Mouse (Mus musculus): ENCODE results near the gene Lsamp.
"Not testable (repeated sequence)": the region's sequence is repeated elsewhere in the genome, so short reads cannot be mapped to it uniquely, and the experiment has no call there.

Lsamp gene

DNA sequence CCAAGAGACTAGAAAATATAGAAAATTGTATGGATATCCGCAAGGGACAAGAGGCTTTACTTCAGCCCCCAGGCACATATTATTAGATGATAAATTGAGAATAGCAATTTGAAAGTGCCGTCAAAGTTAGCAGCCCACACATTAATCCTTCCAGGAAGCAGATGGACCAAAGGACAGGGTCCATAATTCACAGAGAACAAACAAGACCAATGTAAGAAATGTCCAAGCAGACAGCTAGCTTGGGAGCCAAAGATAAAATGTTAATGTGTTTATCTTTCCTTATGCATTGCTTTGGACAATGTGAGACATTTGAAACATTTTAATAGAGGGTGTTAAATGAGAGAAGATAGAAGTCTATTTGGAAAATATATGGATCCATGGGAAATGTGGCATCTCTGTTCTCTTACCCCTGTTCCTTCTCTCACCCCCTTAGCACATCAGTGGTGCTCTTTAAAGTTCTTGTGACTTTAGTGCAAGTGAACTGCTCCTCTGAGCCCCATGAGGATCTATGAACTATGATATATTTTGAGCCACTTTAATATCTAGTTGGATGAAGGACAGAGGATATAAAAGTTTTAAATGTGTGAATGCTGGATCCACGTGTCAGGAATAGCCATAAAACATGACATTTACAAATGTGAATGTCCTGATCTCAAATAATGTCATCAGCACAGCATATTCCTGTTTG lies 1952.9 kb downstream of the Lsamp start:
- no peak for DNase-seq (ENCODE audit: low spot score)

DNA sequence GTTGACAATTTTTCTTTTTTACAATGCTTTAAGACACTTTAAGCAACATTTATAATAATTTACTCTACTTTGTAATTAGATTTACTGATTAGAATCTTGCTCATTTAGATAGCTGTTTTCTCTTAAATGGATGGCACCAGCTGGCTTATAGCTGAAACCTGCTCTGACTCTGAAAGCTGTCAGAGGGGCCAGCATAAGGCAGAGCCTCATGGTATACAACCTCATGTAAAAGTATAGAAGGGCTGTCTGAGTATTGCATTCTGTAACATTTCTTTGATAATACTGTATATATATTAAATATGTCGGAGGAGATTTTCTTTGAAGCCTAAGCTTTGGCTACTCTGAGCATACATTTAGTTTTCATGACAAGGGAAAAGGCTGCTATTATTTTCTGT lies 1953.4 kb downstream of the Lsamp start:
- DNase-seq (ENCODE audit: low spot score): no peak

DNA sequence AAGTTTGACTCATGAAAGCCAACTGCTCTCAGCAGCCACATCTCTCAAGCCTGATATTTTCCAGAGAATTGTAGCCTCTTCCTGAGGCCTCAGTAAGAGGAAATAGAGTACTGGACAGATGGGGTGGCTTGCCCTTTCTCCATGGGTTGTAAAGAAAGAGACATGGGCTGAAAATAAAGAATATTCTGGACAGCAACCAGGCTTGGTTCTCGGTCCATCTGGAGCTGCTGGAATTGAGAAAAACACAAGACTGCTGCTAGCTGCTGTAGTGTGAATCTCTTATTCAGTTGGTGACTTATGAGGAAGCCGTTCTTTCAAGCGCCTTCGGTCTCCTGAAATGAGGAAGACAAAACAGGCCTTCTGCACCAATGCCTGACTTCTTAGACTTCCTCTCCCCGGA lies 1954.1 kb downstream of the Lsamp start:
- DNase-seq (ENCODE audit: low spot score): no peak

DNA sequence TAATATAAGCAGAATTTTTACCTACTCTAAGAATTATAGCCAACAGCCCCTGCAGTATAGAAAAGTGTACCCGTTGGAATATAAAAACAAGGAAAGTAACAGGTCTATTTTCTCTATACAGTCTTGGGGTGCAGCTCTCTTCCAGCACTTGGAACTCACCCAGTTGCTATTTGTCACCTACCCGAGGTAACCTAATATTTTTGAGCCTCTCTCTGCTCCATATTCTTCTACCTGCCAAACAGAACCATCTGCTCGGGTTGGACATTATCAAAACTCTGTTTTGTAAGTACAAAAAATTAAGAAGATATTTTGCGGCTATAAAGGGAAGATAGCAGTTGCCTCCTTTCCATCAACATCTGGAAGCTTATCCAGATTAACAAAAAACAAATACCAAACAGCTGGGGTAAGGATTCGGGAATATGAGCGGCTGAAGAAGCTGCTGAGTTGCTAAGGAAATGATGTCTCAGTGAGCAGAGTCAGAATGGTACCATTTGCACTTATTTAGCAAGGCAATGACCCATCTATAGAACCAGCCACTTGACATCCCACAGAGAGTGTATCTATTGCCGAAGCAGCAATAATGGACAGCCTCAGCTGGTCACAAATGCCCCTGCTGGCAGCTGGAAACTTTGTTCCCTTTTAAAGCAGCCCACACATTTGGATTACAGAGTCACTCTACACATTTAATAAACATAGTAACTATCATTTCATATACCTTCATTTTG lies 1957.6 kb downstream of the Lsamp start:
- no peak for DNase-seq (ENCODE audit: low spot score)

DNA sequence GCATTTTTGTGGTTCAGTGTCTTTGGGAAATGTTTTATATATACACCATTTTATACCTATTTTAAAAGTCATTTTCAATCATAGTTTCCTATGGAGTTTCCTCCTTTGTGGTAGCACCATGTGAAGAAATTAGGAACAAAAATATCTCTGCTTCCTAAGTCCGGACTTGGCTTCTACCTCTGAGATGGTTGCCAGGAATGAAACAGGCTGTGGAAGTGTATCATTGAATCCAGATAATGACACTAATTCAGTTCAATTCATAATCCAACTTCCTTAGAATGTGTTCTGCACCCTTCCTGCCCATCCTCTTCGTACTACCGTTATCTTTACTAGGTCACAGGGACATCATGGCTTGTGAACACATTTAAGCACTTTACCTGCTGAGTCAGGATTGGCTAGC lies 1973.7 kb downstream of the Lsamp start:
- DNase-seq (ENCODE audit: low spot score): no peak

DNA sequence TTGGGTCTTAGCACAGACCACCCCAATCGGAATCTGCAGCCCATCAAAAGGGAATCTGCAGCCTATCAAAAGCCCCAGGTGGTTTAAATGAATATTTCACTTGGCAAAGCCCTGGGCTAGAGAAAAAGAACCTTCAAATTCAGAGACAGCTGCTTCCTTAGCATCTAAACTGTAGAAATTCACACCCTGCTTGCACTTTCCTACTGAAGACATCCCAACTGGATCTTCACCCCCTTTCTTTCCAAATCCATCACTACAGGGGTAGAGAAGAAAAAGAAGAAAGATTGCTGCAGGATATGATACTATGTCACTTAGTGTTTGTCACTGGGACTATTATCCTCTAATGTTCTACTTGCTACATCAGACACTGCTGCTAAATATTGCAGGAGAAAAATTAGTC lies 1981.5 kb downstream of the Lsamp start:
- DNase-seq (ENCODE audit: low spot score): no peak

DNA sequence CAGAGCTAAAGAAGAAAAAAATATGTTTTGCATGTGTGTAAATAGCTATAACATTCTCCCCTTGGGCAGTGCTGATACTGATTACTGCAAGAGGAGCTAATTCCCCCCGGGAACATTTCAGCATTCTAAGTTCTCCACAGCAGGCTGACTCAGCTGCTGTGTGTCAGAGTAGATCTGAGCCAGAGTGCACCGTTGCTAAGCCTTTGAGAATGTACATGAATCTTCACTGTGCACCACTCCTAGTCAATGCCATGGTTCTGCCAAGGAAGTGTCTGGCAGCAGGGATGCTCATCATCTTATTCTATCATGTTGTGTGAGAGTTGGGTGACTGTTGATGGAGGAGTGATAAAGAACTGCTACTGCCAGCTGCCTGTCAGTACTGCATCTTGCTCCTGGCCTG lies 1985.1 kb downstream of the Lsamp start:
- DNase-seq (ENCODE audit: low spot score): no peak

DNA sequence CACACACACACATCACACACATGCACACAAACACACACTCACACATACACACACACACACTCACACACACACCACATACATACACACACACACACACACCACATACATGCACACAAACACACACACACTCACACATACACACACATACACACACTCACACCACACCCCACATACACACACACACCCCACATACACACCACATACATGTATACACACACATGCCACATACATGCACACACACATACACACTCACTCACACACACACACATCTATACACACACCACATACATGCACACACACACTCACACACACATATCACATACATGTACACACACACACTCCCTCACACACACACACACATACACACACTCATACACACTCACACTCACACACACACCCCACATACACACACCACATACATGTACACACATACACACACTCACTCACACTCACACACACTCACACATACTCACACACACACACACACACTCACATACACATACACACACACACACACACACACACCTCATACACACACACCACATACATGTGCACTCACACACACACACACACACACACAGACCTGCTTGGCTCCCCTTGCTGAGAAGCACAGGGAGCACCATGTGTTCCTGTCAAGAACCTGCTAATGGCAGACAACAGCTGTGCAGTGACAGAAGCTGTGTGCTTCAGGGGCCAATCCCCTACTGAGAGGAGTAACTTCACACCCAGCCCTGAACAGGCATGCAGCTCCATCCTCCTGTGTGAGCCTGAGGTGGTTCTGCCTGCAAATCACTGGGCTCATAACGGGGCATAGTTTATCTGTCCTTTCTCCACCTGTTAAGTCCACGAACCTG lies 1990.9 kb downstream of the Lsamp start:
- DNase-seq (ENCODE audit: low spot score): no peak

DNA sequence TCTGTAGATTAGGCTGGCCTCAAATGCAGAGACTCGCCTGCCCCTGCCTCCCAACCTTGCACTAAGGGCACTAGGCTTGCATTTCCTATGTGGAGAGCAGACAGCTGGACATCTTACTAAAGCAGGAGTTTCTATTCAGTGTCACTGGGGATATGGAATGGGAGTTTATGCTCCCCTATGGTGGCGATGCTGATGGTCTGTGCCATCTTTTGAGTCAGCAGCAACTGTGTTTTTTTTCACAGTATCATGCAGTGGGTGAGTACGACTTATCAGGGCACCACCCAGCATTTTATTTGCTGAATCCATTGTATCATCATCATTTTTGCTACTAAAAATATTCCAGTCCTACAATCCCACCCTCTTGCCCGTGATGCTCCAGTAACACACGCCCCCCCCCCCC lies 1992.7 kb downstream of the Lsamp start:
- no peak for DNase-seq (ENCODE audit: low spot score)

DNA sequence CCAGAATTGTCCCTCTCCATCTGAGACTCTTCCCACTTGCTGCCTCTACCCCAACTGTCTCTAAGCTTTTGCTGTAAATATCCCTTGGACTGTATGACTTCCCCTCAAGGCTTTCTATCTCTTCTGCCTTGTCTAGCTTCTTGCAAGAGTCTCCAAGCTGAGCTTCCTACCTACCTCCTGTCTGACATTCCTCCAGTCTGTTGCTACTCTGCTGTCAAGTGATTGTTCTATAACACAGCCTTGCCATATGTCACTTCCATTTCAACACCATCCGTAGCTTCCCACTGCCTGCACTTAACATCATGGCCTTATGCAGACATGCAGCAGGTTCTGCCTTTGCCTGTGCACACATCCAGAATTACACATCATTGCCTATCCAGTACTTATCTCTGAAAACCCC lies 2012.8 kb downstream of the Lsamp start:
- DNase-seq (ENCODE audit: low spot score): no peak

DNA sequence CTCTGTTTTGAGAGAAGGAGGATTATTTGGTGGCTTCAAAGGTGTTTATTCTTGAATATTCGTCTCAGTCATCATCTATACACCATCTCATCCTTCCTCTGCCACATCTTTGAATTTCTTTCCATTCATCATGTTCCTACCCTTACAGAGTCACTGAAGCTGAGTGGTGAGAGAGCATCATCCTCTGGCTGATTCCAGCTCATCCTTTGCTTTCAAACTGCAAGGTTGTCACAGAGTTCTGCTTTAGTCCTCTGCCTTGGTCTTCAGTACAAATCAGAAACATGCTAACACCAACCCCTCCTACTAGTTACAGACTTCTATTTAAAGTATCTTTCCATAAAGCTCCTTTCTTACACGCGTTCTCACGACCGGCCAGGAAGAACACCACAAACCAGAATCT lies 2018.8 kb downstream of the Lsamp start:
- no peak for DNase-seq (ENCODE audit: low spot score)

DNA sequence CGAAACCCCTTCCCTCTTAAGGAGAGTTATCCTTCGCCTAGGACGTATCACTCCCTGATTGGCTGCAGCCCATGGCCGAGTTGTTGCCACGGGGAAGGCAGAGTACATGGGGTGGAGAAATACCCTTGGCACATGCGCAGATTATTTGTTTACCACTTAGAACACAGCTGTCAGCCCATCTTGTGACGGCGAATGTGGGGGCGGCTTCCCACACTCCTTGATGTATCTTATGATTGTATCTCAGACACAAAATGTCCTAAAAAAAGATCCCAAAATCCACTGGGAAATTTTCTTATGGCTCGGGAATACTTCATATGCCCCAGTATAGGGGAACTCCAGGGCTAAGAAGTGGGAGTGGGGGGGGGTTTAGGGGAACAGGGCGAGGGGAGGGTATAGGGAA lies 2019.3 kb downstream of the Lsamp start:
- not testable (repeated sequence) for DNase-seq (ENCODE audit: low spot score)

DNA sequence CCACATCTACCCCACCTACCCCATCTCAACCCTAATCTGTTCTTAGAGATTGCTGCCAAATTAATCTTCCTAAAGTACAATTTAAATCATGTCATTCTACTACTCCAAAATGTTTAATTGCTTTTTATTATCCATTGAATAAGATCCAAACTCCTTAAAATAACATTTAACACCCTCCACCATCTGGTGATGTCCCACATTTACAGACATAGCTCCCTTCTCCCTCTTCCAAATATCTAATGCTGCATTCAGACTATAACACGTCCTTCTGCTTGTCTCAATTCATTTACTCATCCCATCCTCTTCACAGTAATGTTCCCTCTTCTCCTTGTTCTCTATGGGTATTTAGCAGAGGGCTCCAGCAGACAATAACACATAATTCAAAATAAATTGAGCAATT lies 2020.0 kb downstream of the Lsamp start:
- DNase-seq (ENCODE audit: low spot score): no peak

DNA sequence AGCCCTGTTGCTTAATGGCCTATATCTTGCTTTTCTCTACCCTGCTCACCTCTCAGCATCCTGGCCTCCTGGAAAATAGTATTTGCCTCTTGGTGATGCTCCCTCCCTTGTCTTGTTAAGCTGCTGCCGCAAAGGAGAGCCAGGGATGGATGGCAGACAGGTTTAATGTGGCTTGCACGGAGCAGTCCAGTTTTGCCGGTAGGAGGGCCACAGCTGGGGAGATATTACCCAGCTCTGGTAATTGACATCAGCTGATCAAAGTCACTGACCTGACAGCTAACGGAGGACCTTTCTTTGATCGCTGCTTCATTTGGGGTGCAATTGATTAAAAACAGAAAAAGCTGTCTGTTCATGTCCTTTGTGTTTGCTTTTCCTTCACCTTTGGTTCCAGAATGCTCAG lies 2030.8 kb downstream of the Lsamp start:
- DNase-seq (ENCODE audit: low spot score): no peak

DNA sequence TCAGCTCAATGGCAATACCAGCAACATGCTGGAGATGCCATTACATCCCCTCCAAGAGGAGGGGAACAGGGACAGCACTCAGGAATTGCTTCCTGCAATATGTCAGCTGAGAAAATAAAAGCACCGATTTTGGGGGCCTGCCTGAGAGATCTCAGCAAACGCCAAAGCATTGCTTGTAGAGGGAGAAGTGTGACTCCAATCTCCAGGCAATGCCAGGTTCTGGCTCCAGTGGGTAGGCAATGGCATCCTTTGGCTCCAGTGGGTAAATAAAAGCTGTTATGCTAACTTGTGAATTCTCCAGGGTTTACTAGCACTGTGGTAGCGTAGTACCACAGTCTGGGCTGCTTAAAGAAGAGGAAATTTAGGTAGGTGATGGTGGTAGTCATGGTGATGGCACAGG lies 2031.3 kb downstream of the Lsamp start:
- DNase-seq (ENCODE audit: low spot score): no peak

DNA sequence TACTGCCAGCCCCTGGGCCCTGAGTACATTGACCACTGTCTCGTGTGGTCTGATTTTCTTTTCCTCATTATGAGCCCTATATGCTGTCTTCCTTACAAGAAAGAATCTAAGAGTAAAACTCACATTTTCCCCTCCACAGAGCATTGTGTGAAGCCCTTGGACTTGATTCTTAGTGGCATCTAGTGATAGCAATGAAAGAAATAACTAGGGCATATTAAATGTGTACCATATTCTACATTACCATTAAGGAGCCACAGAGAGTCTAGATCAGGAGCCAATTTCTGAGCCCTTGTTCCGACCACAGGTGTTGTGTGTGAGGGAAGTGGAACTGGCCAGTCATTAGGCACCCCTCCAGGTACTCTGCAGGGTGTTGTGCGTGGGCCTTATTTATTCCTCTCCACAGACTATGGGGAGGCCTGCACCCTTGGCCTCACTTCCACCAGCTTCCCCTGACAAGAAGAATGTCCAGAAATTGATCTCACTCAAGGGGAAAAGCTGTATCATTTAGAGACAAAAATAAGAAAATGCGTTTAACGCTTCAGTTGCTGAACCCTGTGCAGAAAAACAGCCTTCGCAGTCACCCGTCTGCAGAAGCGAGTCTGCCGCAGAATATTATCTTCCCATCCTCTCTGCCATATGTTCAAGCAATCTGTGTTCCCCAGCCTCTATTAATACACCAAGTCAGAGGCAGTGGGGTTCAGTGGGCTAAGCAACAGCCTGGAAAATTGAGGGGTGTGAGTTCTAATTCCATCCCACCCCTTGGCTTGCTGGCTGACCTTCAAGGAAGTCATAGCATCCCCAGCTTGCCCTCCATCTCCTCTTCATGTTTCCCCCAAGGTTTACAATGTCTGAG lies 2032.9 kb downstream of the Lsamp start:
- no peak for DNase-seq (ENCODE audit: low spot score)

DNA sequence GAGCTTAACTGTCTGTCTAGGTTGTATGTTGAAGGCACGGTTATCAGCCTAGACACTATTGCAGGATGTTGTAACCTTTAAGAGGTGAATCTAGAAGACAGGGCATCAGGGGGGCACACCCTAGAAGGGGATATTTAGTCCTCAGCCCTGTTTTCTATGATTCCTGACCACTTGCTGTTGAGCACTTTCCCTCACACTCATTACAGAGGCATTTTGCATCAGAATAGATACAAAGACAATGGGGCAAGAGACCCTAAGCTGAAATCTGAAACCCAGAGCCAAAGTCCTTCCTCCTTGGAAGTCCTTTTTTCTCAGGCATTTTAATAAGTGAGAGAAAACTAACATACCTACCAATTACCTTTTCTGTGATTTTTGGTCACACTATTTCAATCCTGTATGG lies 2038.4 kb downstream of the Lsamp start:
- DNase-seq (ENCODE audit: low spot score): no peak

DNA sequence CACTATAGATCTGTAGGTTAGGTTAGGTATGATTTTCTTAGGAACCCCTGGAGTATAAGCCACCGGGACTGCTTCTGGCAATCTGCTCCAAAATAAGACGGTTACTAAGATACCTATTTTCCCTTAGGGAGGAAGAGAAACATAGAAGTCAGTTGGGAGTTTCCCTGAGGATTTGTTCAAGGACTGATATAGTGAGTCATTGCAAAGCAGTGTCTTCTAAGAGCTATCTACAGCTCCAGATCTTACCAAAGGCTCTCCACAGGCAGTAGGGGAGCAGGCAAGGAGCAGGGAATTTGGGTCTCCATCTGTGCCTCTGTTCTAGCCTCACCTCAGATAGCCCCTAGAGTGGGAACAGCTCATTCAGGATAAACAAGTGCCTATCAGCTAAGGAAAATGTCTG lies 2047.9 kb downstream of the Lsamp start:
- no peak for DNase-seq (ENCODE audit: low spot score)

DNA sequence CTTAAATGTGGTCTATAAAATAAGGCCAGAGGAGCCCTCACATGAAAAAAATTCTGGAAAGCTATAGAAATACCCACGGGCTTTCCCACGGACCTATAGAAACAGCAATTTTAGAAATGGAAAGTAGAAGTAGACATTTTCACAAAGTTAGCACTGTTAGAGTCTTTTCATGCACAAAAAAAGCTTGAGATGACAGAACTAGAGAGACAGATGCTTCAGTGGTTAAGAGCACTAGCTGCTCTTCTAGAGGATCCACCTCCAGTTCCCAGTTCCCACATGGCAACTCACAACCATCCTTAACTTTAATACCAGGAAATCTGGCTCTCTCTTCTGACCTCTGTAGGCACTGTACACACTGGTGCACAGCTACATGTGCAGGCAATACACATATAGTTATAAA lies 2049.3 kb downstream of the Lsamp start:
- no peak for DNase-seq (ENCODE audit: low spot score)

DNA sequence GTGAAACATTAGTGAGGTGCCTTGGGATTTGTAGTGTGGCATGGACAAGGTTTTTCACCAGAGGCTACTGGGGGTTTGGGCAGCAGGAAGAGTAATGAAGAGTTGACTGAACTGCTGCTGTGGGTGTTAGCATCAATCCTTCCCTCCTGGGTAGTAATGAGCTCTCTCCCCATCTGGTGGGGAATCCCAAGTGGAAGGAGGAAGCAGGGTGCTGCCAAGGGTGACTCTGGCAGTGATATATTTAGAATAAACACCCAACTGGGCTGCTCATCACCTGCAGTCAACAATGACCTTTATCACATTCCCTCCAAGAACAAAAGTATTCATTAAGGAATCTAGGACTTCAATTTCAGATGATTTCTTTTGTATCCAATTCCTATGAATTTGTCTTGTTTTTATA lies 2064.0 kb downstream of the Lsamp start:
- DNase-seq (ENCODE audit: low spot score): no peak

DNA sequence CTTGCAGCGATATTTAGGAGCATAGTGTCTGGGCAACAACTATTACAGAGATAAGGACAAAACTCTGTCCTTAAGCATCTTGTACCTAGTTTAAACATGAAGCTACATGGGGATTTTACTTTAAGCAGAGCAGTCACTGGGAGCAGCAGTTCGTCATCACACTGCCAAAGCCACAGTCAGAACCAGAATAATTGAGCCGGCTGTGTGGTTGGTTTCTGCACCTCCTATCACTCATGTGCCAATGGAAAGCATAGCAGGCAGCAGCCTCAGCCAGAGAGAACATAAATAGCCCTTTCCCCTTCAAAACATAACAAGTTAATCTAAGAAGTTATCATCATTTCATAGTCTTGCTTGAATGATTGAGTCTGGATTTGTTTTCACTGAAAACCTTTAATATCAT lies 2075.8 kb downstream of the Lsamp start:
- DNase-seq (ENCODE audit: low spot score): no peak

DNA sequence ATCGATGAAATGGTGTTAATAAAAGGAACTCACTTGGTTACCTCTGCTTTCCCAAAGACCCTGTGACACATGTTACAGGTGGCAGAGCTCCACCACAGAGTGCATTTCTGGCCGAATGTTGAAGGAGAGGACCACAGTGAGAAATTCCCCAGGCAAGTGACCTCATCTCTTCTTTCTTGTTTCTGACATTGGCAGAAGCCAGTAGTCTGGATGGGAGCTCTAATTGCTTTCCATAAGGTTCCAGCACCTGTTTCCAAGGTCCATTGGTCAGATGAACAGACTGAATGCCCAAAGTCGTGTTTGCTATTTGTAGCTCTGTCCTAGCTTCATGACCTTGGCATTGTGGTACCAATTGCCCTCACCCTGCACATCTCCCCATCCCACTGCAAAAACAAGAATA lies 2090.2 kb downstream of the Lsamp start:
- no peak for DNase-seq (ENCODE audit: low spot score)
